Mouse (Mus musculus) neural tube, embryonic 11.5 days (tissue): Measurements from ENCODE around the gene Hivep2. TPM values are rescaled to one million over a fixed set of nuclear protein-coding genes. Genes with fewer than 3 reads are reported as not detected.
A peak's percentile ranks its signal among the peaks of the same experiment; 100 is the strongest.

Experiments used
- ATAC-seq: fragments of 200-750 bp; cut with Nextera tagmentation; 2 replicates; pipeline ENCODE4 v1.8.0; 2017; ENCODE audit warnings: moderate number of reproducible peaks, mild to moderate bottlenecking, moderate TSS enrichment, moderate library complexity; ENCODE audit not compliant: insufficient read depth, low FRiP score, low TSS enrichment
- DNase-seq: peaks from one replicate; pipeline ENCODE4 v3.0.0-alpha.2; 2015; ENCODE audit warnings: low spot score
- H3K27ac ChIP-seq: fragments of 300-500 bp; sonication (generic); 2 replicates; pipeline ENCODE4 v1.5.1; 2014; ENCODE audit warnings: low read depth, mild to moderate bottlenecking, low read length
- H3K27me3 ChIP-seq: fragments of 300-500 bp; sonication (generic); 2 replicates; pipeline ENCODE4 v1.6.1; 2014; ENCODE audit warnings: mild to moderate bottlenecking, low read length, mixed read lengths; ENCODE audit not compliant: control insufficient read depth, insufficient read depth
- H3K36me3 ChIP-seq: fragments of 300-500 bp; sonication (generic); 2 replicates; pipeline ENCODE4 v1.6.1; 2014; ENCODE audit warnings: mild to moderate bottlenecking, low read length, moderate library complexity, mixed read lengths; ENCODE audit not compliant: control insufficient read depth, insufficient read depth
- H3K4me1 ChIP-seq: fragments of 300-500 bp; sonication (generic); 2 replicates; pipeline ENCODE4 v1.6.1; 2014; ENCODE audit warnings: low read length, mixed read lengths; ENCODE audit not compliant: control insufficient read depth, insufficient read depth
- H3K4me2 ChIP-seq: fragments of 300-500 bp; sonication (generic); 2 replicates; pipeline ENCODE4 v1.6.1; 2014; ENCODE audit warnings: low read depth, mild to moderate bottlenecking, moderate library complexity
- H3K4me3 ChIP-seq: fragments of 300-500 bp; sonication (generic); 2 replicates; pipeline ENCODE4 v1.5.1; 2014; ENCODE audit warnings: low read depth, low read length
- H3K9ac ChIP-seq: fragments of 300-500 bp; sonication (generic); 2 replicates; pipeline ENCODE4 v1.6.1; 2014; ENCODE audit warnings: mild to moderate bottlenecking, low read length
- H3K9me3 ChIP-seq: fragments of 300-500 bp; sonication (generic); 2 replicates; pipeline ENCODE4 v1.6.1; 2016; ENCODE audit warnings: low read length; ENCODE audit not compliant: control insufficient read depth
- WGBS: fragments of 180-500 bp; shearing (Covaris S2); extraction: QIAGEN DNeasy Blood & Tissue Kit; methylation state at CpG from one replicate; pipeline ENCODE4 v1.1.7; 2014; 5-methylcytosine and 5-hydroxymethylcytosine counted together
- polyA plus RNA-seq: library from polyadenylated mRNA; unstranded; fragments of >200 nt; fragmentation: Nextera tagmentation; extraction: Ambion mirVana; gene quantifications from 2 replicates; pipeline ENCODE4 v1.2.1, GENCODE M21; 2014

Gene Hivep2
- polyA plus RNA-seq, 1 experiment from 2014 or later = 7.4 TPM

DNA sequence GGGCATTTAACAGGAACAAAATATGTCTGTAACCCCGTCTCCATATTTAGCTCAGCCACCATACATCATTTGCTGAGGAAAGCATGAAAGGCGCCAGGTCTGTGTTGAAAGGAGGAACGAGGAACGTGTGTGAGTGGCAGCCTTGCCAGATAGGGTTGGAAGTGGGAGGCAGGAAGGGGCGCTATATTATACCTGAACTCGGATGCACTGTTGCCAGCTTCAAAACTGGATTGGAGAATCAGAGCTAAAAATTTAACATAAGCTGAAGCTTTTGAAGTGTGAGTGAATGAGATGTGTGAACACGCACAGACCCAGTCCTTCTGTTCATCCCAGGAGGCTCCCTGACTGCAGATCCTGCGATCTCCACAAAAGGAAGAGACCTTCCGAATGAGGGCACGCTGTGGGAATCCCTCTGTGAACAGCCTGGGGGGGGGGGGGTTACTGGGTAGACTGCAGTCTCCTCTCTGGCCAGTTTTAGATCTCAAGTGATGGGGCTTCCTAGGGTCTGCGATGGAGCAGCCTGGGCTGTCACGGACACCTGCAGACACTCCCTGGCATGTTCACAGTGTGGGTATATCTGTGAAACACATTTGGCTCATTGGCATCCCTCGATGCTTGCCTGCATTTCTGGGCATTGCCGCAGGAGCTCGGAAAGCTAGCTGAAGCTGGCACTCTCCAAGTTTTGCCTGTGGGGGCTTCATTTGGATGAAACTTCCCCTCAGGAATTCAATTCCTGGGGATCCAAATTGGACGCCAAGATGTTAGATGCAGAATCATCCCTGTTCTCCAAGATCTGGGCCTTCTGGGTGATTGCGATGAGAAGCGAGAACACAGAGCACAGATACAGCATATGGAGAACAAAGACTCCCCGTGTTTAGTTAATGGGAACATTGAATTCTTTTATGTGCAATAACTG is 213.8 kb downstream of the Hivep2 start:
- H3K4me3 ChIP-seq = no peak overlapping the region
- WGBS = 84% methylated on average over 19 of the region's 19 CpGs
- no peaks in the 10 kb centered on the region for H3K36me3 ChIP-seq
- H3K9ac ChIP-seq = no peak overlapping the region
- ATAC-seq = no peak
- no peaks in the 10 kb centered on the region for H3K4me1 ChIP-seq
- no peak for DNase-seq
- H3K9me3 ChIP-seq = no peaks in the 10 kb centered on the region
- H3K27me3 ChIP-seq = no peaks in the 10 kb centered on the region
- H3K27ac ChIP-seq = no peak overlapping the region
- no peak overlapping the region for H3K4me2 ChIP-seq

DNA sequence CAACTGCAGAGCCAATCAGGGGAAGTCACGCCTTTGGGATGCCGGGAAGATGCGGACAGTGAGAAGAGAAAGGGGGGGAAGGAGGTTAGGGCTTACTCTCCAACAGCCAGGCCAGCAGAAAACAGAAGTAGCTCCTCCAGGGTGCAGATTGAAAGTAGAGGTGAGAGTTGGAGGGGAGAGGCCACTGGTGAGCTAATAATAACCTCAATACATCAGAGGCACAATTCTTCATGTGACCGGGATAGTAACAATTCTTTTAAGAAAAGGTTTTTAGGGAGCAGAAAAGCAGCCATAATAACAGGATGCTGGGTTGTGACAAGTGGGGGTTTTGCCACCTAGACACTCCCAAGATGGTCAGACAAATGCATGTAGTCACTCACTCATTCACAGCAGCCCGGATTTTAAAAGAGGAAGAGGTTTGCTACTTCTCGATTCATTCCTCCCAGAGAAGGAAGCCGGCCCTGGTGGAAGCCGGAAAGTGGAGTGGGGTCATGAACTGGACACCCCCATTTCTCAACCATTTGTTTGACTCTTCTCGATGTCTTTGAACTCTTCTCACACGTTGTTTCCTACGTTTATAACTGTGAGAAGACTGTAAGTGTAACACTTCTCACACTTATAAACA is 220.6 kb downstream of the Hivep2 start:
- H3K27ac ChIP-seq = no peak overlapping the region
- H3K36me3 ChIP-seq = no peaks in the 10 kb centered on the region
- H3K27me3 ChIP-seq = no peaks in the 10 kb centered on the region
- H3K9me3 ChIP-seq = no peaks in the 10 kb centered on the region
- H3K4me2 ChIP-seq = no peak overlapping the region
- ATAC-seq = no peak
- no peaks in the 10 kb centered on the region for H3K4me1 ChIP-seq
- H3K4me3 ChIP-seq = no peak overlapping the region
- DNase-seq = no peak
- 80% methylated on average over 11 of the region's 11 CpGs for WGBS
- no peak overlapping the region for H3K9ac ChIP-seq

DNA sequence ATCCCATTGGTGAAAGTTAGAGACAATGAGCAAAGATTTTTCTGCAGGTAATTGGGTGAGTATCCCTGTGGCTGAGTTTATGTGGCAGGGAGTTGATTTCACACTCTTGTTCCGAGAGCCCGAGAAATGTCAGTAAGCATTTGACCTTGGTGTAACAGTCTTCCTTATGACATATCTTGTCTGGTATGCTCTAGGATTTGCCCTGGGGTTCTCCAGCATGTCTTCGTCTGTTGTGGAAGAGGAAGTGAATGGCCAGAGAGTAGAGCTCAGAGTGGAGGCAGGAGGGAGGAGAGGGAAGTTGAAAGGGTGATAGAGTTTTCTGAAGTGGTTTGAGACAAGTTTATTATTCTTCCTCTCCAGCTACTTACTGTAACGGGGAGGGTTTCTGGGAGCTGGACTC is 223.2 kb downstream of the Hivep2 start:
- Histone ChIP-seq H3K27me3 (no peaks in the 10 kb centered on the region), H3K27ac (no peak overlapping the region), H3K9me3 (no peaks in the 10 kb centered on the region), H3K4me3 (no peak overlapping the region), H3K36me3 (no peaks in the 10 kb centered on the region), H3K4me1 (0 out of 2 replicates have a peak, but pooled peaks cover 3% of the 10 kb centered on the region), H3K9ac (no peak overlapping the region), H3K4me2 (no peak overlapping the region)
- no peak for ATAC-seq
- DNase-seq = no peak
- 66% methylated on average over 4 of the region's 4 CpGs for WGBS

DNA sequence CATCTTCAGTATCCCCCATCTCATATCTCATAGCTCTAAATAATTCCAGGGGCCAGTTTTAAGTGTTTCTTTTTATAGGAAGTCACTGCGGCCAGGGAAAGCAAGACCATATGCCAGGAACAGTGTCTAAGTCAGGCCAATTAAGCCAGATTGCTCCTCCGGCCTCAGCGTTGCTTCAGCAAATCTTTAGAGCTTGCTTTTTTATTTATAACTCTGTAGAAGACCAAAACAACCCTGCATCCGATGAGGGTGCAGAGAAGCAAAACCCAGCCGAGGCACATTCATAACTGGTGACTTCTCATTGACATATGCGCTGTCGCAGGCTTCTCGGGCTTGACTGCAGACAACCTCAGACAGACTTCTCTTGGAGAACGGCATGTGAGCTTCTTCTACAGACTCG is 225.3 kb downstream of the Hivep2 start:
- H3K36me3 ChIP-seq = no peaks in the 10 kb centered on the region
- 88% methylated on average over 10 of the region's 10 CpGs for WGBS

DNA sequence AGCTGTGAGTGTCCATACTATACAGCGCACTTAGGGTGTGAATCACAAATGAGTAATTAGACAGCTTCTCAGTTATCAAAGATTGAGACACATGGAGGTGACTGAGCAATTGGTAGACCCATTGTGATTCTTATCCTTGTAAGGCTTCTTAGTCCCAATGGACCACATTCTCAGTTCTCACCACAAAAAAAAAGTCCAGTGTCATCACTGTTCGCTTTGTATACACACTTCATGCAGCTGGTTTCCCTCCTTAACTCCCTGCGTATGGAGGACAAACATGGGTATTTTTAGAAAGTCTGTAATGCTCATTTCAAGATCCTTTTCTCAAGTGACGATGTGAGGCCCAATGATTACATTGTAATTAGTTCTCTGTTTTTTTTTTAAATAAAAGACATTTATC is 226.3 kb downstream of the Hivep2 start:
- no peak overlapping the region for H3K4me3 ChIP-seq
- ATAC-seq (no peak), DNase-seq (no peak)
- H3K36me3 ChIP-seq = no peaks in the 10 kb centered on the region
- no peak overlapping the region for H3K4me2 ChIP-seq
- no peaks in the 10 kb centered on the region for H3K9me3 ChIP-seq
- 0 out of 2 replicates have a peak, but pooled peaks cover 3% of the 10 kb centered on the region for H3K4me1 ChIP-seq
- no peak overlapping the region for H3K27ac ChIP-seq
- WGBS = 83% methylated on average over 4 of the region's 4 CpGs
- H3K27me3 ChIP-seq = no peaks in the 10 kb centered on the region
- H3K9ac ChIP-seq = no peak overlapping the region

More for the DNA sequence above, 225.3 kb downstream of the Hivep2 start:
- ATAC-seq (no peak), DNase-seq (no peak)
- Histone ChIP-seq H3K9me3 (no peaks in the 10 kb centered on the region), H3K9ac (no peak overlapping the region), H3K27me3 (no peaks in the 10 kb centered on the region), H3K4me1 (0 out of 2 replicates have a peak, but pooled peaks cover 3% of the 10 kb centered on the region), H3K27ac (no peak overlapping the region), H3K4me3 (no peak overlapping the region), H3K4me2 (no peak overlapping the region)

DNA sequence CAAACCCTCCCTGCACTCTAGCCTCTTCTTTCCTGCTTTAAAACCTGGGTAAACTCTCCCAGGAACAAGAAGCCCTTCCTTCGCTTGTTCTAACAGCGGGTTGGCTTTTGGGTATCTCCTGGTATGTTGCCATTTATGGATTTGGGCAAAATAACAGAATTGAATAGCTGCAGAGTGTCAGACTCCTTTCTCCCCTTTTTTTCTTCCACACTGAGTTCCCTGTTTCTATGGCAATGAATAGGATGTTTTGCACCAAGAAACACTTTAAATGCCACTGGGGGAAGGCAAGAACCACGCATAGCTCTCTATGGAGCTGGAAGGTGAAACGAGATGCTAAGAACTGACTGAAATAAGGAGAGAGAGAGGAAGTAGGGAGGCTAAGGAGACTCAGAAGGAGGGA is 227.8 kb downstream of the Hivep2 start:
- H3K27ac ChIP-seq = no peak overlapping the region
- no peak overlapping the region for H3K4me2 ChIP-seq
- H3K9me3 ChIP-seq = no peaks in the 10 kb centered on the region
- 62% methylated on average over 4 of the region's 4 CpGs for WGBS
- 0 out of 2 replicates have a peak, but pooled peaks cover 3% of the 10 kb centered on the region for H3K4me1 ChIP-seq
- no peak overlapping the region for H3K9ac ChIP-seq
- H3K4me3 ChIP-seq = no peak overlapping the region
- no peak for ATAC-seq
- DNase-seq = no peak
- no peaks in the 10 kb centered on the region for H3K27me3 ChIP-seq
- H3K36me3 ChIP-seq = no peaks in the 10 kb centered on the region

DNA sequence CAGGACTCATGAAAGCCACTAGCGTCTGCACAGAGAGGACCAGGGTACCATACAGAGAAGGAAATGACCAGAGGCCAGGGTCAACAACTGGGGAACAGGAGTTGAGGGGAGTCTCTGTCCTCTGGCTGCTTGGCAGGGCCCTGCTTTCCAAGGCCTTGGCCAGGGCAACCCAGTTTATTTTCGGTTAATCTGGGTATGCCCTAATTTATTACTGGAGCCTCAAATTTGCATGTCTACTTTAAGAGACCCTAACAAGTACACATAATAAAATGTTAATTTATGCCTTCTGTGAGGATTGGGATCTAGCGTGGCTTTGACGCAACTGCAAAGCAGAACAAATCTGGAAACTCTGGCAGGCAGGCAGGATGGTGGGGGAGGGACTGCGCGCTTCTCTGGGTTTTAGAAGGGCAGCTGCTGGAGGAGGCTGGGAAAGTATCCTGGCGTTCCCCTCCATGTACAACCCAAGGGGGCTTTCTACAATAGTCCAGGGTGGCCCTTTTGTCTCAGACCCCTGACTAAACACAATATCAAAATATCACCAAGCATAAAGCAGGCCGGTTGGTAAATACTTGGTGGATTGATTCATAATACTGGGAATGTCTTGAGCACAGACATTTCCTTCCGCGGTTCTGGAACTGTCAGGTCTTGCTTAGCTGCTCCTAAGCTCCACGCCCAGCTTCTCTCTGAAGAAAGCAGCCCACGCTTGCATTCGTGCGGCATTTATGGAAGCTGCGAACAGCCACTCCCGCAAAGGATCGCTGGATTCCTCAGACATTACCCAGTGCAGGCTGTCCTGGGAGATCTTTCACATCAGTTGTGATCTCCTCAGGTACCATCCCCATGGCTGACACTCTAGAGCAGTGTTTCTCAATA is 230.1 kb downstream of the Hivep2 start:
- DNase-seq = no peak
- Histone ChIP-seq H3K4me2 (no peak overlapping the region), H3K36me3 (no peaks in the 10 kb centered on the region), H3K4me1 (0 out of 2 replicates have a peak, but pooled peaks cover 3% of the 10 kb centered on the region), H3K9me3 (no peaks in the 10 kb centered on the region), H3K4me3 (no peak overlapping the region), H3K27me3 (no peaks in the 10 kb centered on the region), H3K9ac (no peak overlapping the region), H3K27ac (no peak overlapping the region)
- 71% methylated on average over 17 of the region's 17 CpGs for WGBS
- peak; percentile 56; the same call in 1 of the 2 replicates for ATAC-seq

DNA sequence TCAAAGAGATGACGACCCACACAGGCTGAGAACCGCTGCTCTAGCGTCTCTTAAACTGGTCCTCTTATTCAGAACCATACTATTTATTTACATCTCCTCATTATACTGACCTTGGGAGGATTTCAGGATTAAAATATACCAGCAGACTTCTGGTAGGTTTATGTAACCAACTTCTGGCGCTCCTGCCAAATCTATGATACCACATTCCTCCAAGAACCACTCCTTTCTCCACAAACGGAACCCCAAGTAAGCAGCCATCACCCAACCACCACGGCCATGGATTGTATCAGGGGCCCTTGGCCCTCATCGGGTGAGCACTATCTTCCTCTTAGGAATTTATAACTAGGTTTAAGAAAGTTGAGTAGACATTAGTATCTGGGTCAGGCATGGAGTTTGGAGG is 230.9 kb downstream of the Hivep2 start:
- 85% methylated on average over 7 of the region's 7 CpGs for WGBS
- H3K36me3 ChIP-seq = no peaks in the 10 kb centered on the region

More for the DNA sequence above, 230.9 kb downstream of the Hivep2 start:
- Histone ChIP-seq H3K27ac (no peak overlapping the region), H3K27me3 (no peaks in the 10 kb centered on the region), H3K4me1 (0 out of 2 replicates have a peak, but pooled peaks cover 3% of the 10 kb centered on the region), H3K4me2 (no peak overlapping the region), H3K9me3 (no peaks in the 10 kb centered on the region), H3K9ac (no peak overlapping the region), H3K4me3 (no peak overlapping the region)
- DNase-seq (no peak), ATAC-seq (no peak)
